Mouse (Mus musculus): ENCODE measurements around the gene Ins1. TPM values are rescaled to one million over a fixed set of nuclear protein-coding genes. Genes with fewer than 3 reads are reported as not detected.

Gene Ins1
- total RNA-seq (2015) (not detected in 2 replicates), total RNA-seq (2017) (not detected in 2 replicates)

- ATAC-seq (replicated peaks; ENCODE audit: poor library complexity) = no peak
These were observed at the start of gene Ins1 for GRCm38 (mm10) chr19:52263997-52264396. TSS of gene Ins1 (plus strand) at chr19:52264297.

Measured in megakaryocyte progenitor cell, adult 5-6 weeks (primary cell).